ENCODE assay signal across 8 mouse cellular contexts in the genomic region with DNA sequence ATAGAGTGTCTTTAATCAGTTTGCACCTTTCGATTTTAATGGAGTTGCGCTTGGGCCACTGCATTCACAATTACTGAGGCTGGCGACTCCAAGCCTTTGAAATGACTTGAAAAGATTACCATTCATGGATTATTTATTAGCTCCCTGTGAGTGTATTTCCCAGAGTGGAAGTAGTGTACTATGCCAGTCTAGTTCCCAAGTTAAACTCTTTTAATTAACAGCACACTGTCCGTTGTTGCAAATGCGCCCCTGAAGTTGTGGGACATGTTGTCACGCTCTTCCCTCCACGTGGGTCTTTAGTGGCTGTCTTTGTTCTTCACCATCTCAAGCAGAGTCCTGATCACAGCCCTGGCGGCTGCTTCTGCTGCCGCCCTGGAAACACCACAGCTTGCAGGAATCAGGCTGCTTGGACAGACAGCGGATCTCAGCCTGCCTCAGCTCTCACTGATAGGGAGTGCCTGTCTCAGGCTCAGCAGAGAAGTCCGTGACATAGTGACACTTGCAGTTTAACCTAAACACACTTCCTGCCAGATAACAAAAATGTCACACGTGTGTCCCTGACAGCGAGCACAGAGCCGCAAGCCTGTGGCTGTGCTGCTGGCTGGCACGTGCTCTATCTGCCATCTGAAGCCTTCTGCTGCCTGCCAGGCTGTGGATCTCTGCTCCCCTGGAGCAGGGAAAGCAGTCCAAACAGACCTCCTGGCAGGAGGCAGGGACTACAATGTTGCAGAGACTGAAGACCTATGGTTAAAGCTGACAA.
A peak's percentile ranks its signal among the peaks of the same experiment; 100 is the strongest.
DNase-seq lines count a peak whose midpoint lies in the region; ATAC-seq and TF ChIP-seq lines count a peak whose summit lies in the region.

No protein-coding gene starts in this region.

- no peak for ATAC-seq in CD4-positive, CD25-positive, alpha-beta regulatory T cell, adult 4 months
- ATAC-seq in neural tube, embryonic 11.5 days (ENCODE audit: insufficient read depth, low FRiP score, low TSS enrichment), result peak; percentile 41; the same call in 1 of the 2 replicates

- H3K4me1 ChIP-seq in kidney, adult 2 months (ENCODE audit: control insufficient read depth, insufficient read depth, low read length), result no peaks in the 10 kb centered on the region
- H3K4me1 ChIP-seq in liver, adult 2 months (ENCODE audit: control insufficient read depth, insufficient read depth, low read length), result no peaks in the 10 kb centered on the region
- H3K4me1 ChIP-seq in neural tube, embryonic 11.5 days (ENCODE audit: control insufficient read depth, insufficient read depth, low read length), result peaks cover 15% of the 10 kb centered on the region

- 15% methylated on average over 15 of the region's 15 CpGs for WGBS in kidney, adult 2 months
- WGBS in liver, adult 2 months, result 38% methylated on average over 15 of the region's 15 CpGs
- WGBS in neural tube, embryonic 11.5 days, result 7% methylated on average over 15 of the region's 15 CpGs

- no peaks in the 10 kb centered on the region for H3K9me3 ChIP-seq in neural tube, embryonic 11.5 days (ENCODE audit: control insufficient read depth, low read length)

- H3K9ac ChIP-seq in liver, adult 2 months (ENCODE audit: low read depth, low read length), result no peak overlapping the region
- H3K9ac ChIP-seq in neural tube, embryonic 11.5 days (ENCODE audit: low read length), result peak overlapping the region; percentile 8

- H3K27ac ChIP-seq in kidney, adult 2 months (ENCODE audit: insufficient read depth, low read depth, low read length), result no peak overlapping the region
- no peak overlapping the region for H3K27ac ChIP-seq in liver, adult 2 months (replicated peaks; ENCODE audit: insufficient read depth, low read depth, low read length)
- H3K27ac ChIP-seq in neural tube, embryonic 11.5 days (ENCODE audit: low read depth, low read length), result peak overlapping the region; percentile 57

- H3K27me3 ChIP-seq in kidney, adult 2 months (replicated peaks; ENCODE audit: control insufficient read depth, insufficient read depth, low read length), result no peaks in the 10 kb centered on the region
- no peaks in the 10 kb centered on the region for H3K27me3 ChIP-seq in liver, adult 2 months (ENCODE audit: control insufficient read depth, insufficient read depth, low read length)
- no peaks in the 10 kb centered on the region for H3K27me3 ChIP-seq in neural tube, embryonic 11.5 days (ENCODE audit: control insufficient read depth, insufficient read depth, low read length)

- H3K36me3 ChIP-seq in kidney, adult 2 months (ENCODE audit: control insufficient read depth, insufficient read depth, low read length), result no peaks in the 10 kb centered on the region
- no peaks in the 10 kb centered on the region for H3K36me3 ChIP-seq in liver, adult 2 months (ENCODE audit: control insufficient read depth, insufficient read depth, low read length)
- H3K36me3 ChIP-seq in neural tube, embryonic 11.5 days (ENCODE audit: control insufficient read depth, insufficient read depth, low read length), result no peaks in the 10 kb centered on the region

- H3K4me2 ChIP-seq in neural tube, embryonic 11.5 days (ENCODE audit: low read depth), result peak overlapping the region; percentile 39

- TF ChIP-seq CTCF in kidney, adult 2 months (conservative IDR thresholded peaks at IDR 0.05; ENCODE audit: insufficient read depth, insufficient read length, low read depth, low read length), result no peak
- TF ChIP-seq CTCF in liver, adult 2 months (IDR thresholded peaks at IDR 0.05; ENCODE audit: low read depth, low read length), result no peak

- H3K4me3 ChIP-seq in kidney, adult 2 months (ENCODE audit: insufficient read depth, low read depth, low read length), result no peak overlapping the region
- H3K4me3 ChIP-seq in liver, adult 2 months (ENCODE audit: insufficient read depth, low read depth, low read length), result no peak overlapping the region
- no peak overlapping the region for H3K4me3 ChIP-seq in neural tube, embryonic 11.5 days (ENCODE audit: low read depth, low read length)

- TF ChIP-seq POLR2A in kidney, adult 2 months (IDR thresholded peaks at IDR 0.05; ENCODE audit: low read depth, low read length), result no peak
- no peak for TF ChIP-seq POLR2A in liver, adult 2 months (IDR thresholded peaks at IDR 0.05; ENCODE audit: extremely low read depth, insufficient read depth, low read length)

- peak; percentile 10 for DNase-seq in CD4-positive, CD25-positive, alpha-beta regulatory T cell, adult 2 months (ENCODE audit: low read depth, low spot score)
- DNase-seq in cerebellum, adult 11-12 months, result peak; percentile 79
- DNase-seq in forelimb bud, embryonic 11.5 days (ENCODE audit: low read depth, low spot score), result peak; percentile 48
- peak; percentile 14 for DNase-seq in kidney, adult 2 months
- DNase-seq in liver, adult 2 months (ENCODE audit: extremely low read depth, low read depth, low spot score), result peak; percentile 5
- DNase-seq in neural tube, embryonic 11.5 days (ENCODE audit: low spot score), result peak; percentile 68
- no peak for DNase-seq in spleen, postnatal 4 days (ENCODE audit: low spot score in 2 of 2)

- no peaks in the 10 kb centered on the region for H3K79me2 ChIP-seq in liver, adult 2 months (ENCODE audit: control insufficient read depth, insufficient read depth, low read length)

Comparison
In these comparisons a context has a peak if more than half of its experiments do, and no peak if none do; other contexts are left out.
1. DNase-seq: peak in CD4-positive, CD25-positive, alpha-beta regulatory T cell, adult 2 months (single experiment), cerebellum, adult 11-12 months (single experiment), forelimb bud, embryonic 11.5 days (single experiment), kidney, adult 2 months (single experiment), liver, adult 2 months (single experiment) and neural tube, embryonic 11.5 days (single experiment); none in spleen, postnatal 4 days (0 of 2).